Mouse (Mus musculus) cerebellum, postnatal 14 days (tissue): ENCODE data around the gene Fam222b.

Experiments
- DNase-seq, 2 experiments: peaks; one replicate each; pipeline ENCODE4 v3.0.0; 2021; ENCODE audit warnings: mixed read lengths in 2 of 2

The Fam222b gene

GRCm38 (mm10) chr11:78165761-78166109 is 71.3 kb downstream of the Fam222b start:
- DNase-seq = peak in 1 of 2 experiments; percentile 62

GRCm38 (mm10) chr11:78166161-78166560 is 71.7 kb downstream of the Fam222b start:
- DNase-seq = no peak

- no peak for DNase-seq
These were observed 72.2 kb downstream of the Fam222b start for GRCm38 (mm10) chr11:78166640-78167039.

GRCm38 (mm10) chr11:78167257-78167959 is 72.9 kb downstream of the Fam222b start:
- no peak for DNase-seq

GRCm38 (mm10) chr11:78168541-78169468 is 74.3 kb downstream of the Fam222b start:
- DNase-seq = no peak

GRCm38 (mm10) chr11:78170306-78170705 is 75.8 kb downstream of the Fam222b start:
- no peak for DNase-seq

GRCm38 (mm10) chr11:78171328-78171727 is 76.9 kb downstream of the Fam222b start:
- no peak for DNase-seq

- DNase-seq = no peak
These were observed 77.7 kb downstream of the Fam222b start for GRCm38 (mm10) chr11:78172034-78172747.

- no peak for DNase-seq
These were observed 78.4 kb downstream of the Fam222b start for GRCm38 (mm10) chr11:78172748-78173383.

GRCm38 (mm10) chr11:78174506-78174905 is 80.0 kb downstream of the Fam222b start:
- no peak for DNase-seq

- no peak for DNase-seq
These were observed 81.4 kb downstream of the Fam222b start for GRCm38 (mm10) chr11:78175771-78176401.

- peak; percentile 70 to 83 for DNase-seq
These were observed 82.0 kb downstream of the Fam222b start, which contains the start of the genes Nek8 and Tlcd1 for GRCm38 (mm10) chr11:78176402-78176862. Gene Nek8, minus strand, starts transcription at chr11:78176675. Gene Tlcd1, plus strand, starts transcription at chr11:78176711.

- no peak for DNase-seq
These were observed 82.5 kb downstream of the Fam222b start for GRCm38 (mm10) chr11:78176905-78177331.

GRCm38 (mm10) chr11:78177437-78177836 is 83.0 kb downstream of the Fam222b start:
- DNase-seq = no peak

- peak; percentile 96 to 97 for DNase-seq
These were observed 83.7 kb downstream of the Fam222b start for GRCm38 (mm10) chr11:78177903-78178858.

GRCm38 (mm10) chr11:78178859-78179437 is 84.5 kb downstream of the Fam222b start:
- peak; percentile 80 to 87 for DNase-seq

GRCm38 (mm10) chr11:78179438-78179999 is 85.1 kb downstream of the Fam222b start:
- DNase-seq = no peak

GRCm38 (mm10) chr11:78180081-78180761 is 85.8 kb downstream of the Fam222b start:
- no peak for DNase-seq

- no peak for DNase-seq
These were observed 87.4 kb downstream of the Fam222b start for GRCm38 (mm10) chr11:78181830-78182357.
